Mouse (Mus musculus) midbrain, postnatal 0 days (tissue): ENCODE measurements around the gene Rbm18. TPM values are rescaled to one million over a fixed set of nuclear protein-coding genes. Genes with fewer than 3 reads are reported as not detected.

Experiments used
- ATAC-seq: fragments of 200-750 bp; cut with Nextera tagmentation; 2 replicates; pipeline ENCODE4 v1.8.0; 2017; ENCODE audit warnings: moderate number of reproducible peaks, mild to moderate bottlenecking, moderate TSS enrichment, moderate library complexity; ENCODE audit not compliant: low FRiP score
- DNase-seq: peaks from one replicate; pipeline ENCODE4 v3.0.0-alpha.2; 2015; ENCODE audit warnings: low spot score
- H3K27ac ChIP-seq: fragments of 300-500 bp; sonication (generic); 2 replicates; pipeline ENCODE4 v1.5.1; 2014; ENCODE audit warnings: low read depth, mild to moderate bottlenecking, low read length, mixed read lengths
- H3K27me3 ChIP-seq: fragments of 300-500 bp; sonication (generic); 2 replicates; pipeline ENCODE4 v1.6.1; 2014; ENCODE audit warnings: low read length, control low read depth, mixed read lengths; ENCODE audit not compliant: insufficient read depth
- H3K36me3 ChIP-seq: fragments of 300-500 bp; sonication (generic); 2 replicates; pipeline ENCODE4 v1.6.1; 2014; ENCODE audit warnings: low read length, control low read depth, mixed read lengths; ENCODE audit not compliant: insufficient read depth
- H3K4me1 ChIP-seq: fragments of 300-500 bp; sonication (generic); 2 replicates; pipeline ENCODE4 v1.6.1; 2014; ENCODE audit warnings: mild to moderate bottlenecking, control low read depth, antibody characterized with exemption, low read length, mixed read lengths; ENCODE audit not compliant: insufficient read depth
- H3K4me2 ChIP-seq: fragments of 300-500 bp; sonication (generic); 2 replicates; pipeline ENCODE4 v1.6.1; 2014; ENCODE audit warnings: low read depth, mild to moderate bottlenecking, low read length, mixed read lengths; ENCODE audit not compliant: poor library complexity, severe bottlenecking
- H3K4me3 ChIP-seq: fragments of 300-500 bp; sonication (generic); 2 replicates; pipeline ENCODE4 v1.5.1; 2014; ENCODE audit warnings: low read depth, mild to moderate bottlenecking, low read length, moderate library complexity
- H3K9ac ChIP-seq: fragments of 300-500 bp; sonication (generic); replicated peaks from 2 replicates; pipeline ENCODE4 v1.6.1; 2014; ENCODE audit warnings: mild to moderate bottlenecking, low read length, moderate library complexity, mixed read lengths; ENCODE audit not compliant: poor library complexity, severe bottlenecking
- H3K9me3 ChIP-seq: fragments of 300-500 bp; sonication (generic); 2 replicates; pipeline ENCODE4 v1.6.1; 2016; ENCODE audit warnings: low read length, control low read depth
- CTCF ChIP-seq: IDR thresholded peaks from 2 replicates; pipeline ENCODE4 v1.5.1; 2016; ENCODE audit warnings: antibody characterized with exemption, mild to moderate bottlenecking
- WGBS: fragments of 180-500 bp; shearing (Covaris S2); extraction: QIAGEN DNeasy Blood & Tissue Kit; methylation state at CpG from one replicate; pipeline ENCODE4 v1.1.7; 2014; 5-methylcytosine and 5-hydroxymethylcytosine counted together
- polyA plus RNA-seq: library from polyadenylated mRNA; unstranded; fragments of >200 nt; fragmentation: Nextera tagmentation; extraction: Ambion mirVana; gene quantifications from 2 replicates; pipeline ENCODE4 v1.2.1, GENCODE M21; 2015
- total RNA-seq: library from RNA; depleted of rRNA; stranded (reverse); fragments of >200 nt; gene quantifications from 2 replicates; pipeline ENCODE4 v1.2.3, GENCODE M21; 2014

The Rbm18 gene
- total and polyA plus RNA-seq, 2 experiments from 2014 or later: 56.6 to 102 TPM

DNA sequence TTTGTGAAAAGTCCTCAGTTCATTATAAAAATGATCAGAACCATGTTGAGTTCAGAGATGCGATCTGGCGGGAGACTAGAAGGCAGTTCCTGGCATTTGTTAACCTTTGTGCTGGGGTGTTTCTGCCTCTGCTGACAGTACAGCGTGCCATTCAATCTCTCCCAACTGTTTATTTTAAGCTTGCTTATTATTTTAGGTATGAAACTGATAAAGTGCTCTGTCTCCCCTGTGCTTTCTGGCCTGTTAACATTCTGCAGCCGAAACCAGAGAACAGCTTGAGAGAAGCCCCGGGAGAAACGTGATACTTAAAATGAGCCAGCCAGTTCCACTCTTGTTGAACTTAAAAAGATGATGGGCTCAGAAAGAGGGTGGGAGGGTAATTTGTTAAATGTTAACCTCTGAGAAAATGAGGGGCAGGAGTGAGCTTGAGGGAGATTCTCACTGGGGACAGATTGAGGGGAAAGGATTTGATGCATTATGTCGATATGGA is 12.3 kb upstream of the Rbm18 start:
- WGBS: 91% methylated on average over 7 of the region's 7 CpGs
- H3K4me1 ChIP-seq: no peaks in the 10 kb centered on the region
- TF ChIP-seq CTCF: no peak
- ATAC-seq (no peak), DNase-seq (no peak)
- H3K27me3 ChIP-seq: no peaks in the 10 kb centered on the region
- no peak overlapping the region for H3K9ac ChIP-seq
- H3K27ac ChIP-seq: no peak overlapping the region
- H3K4me2 ChIP-seq: no peak overlapping the region
- H3K9me3 ChIP-seq: no peaks in the 10 kb centered on the region
- H3K36me3 ChIP-seq: peaks cover 5% of the 10 kb centered on the region
- H3K4me3 ChIP-seq: no peak overlapping the region

DNA sequence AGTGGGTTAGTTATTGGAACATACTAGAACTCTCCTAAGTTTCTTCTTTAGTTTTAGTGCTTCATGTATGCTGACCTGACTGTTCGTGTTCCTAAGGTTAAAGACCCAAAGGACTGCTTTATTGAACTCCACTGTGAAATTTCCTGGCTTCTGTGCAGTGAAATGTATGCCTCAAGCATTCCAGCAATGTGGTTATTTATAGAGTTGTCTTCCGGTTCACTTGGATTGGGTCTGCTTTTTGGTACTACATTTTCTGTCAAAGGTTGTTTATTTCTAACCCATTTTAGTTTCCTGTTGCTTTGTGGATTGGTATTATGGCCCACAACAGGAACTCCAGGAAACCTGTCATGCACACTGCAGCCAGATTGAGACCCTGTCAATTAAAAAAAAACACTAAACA is 2.5 kb upstream of the Rbm18 start:
- H3K9ac ChIP-seq: no peak overlapping the region
- peaks cover 4% of the 10 kb centered on the region; the same call in 1 of the 2 replicates for H3K4me1 ChIP-seq
- peaks cover 3% of the 10 kb centered on the region; the same call in 1 of the 2 replicates for H3K36me3 ChIP-seq
- TF ChIP-seq CTCF: no peak
- ATAC-seq (no peak), DNase-seq (no peak)
- no peaks in the 10 kb centered on the region for H3K27me3 ChIP-seq
- no peak overlapping the region for H3K27ac ChIP-seq
- no peak overlapping the region for H3K4me3 ChIP-seq
- no peaks in the 10 kb centered on the region for H3K9me3 ChIP-seq
- H3K4me2 ChIP-seq: no peak overlapping the region
- WGBS: 81% methylated on average over 2 of the region's 2 CpGs

DNA sequence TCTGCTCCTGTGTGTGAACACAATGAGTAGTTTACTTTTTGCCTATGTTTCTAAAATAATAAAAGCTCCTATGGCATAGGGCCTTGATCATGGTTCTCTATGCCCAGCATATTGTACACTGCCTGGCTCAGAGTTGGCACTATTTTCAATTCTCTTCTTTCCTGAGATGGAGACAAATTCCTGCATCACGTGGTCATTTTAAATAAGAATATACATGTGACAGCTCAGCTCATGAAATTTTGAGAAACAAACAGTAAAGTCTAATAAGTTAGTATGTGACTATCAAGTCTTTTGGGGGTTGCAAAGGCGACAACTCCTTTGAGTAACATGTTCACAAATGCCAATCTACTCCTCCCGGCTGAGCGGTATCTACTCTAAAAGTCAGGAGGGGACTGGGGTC is 686 bp downstream of the Rbm18 start:
- no peak; the same call in 1 of the 2 replicates for ATAC-seq
- 1% methylated on average over 4 of the region's 4 CpGs for WGBS

GRCm38 (mm10) chr2:36129051-36129450 is 7.5 kb downstream of the Rbm18 start:
- WGBS: 87% methylated on average over 3 of the region's 3 CpGs
- H3K36me3 ChIP-seq: peaks cover 42% of the 10 kb centered on the region
- no peaks in the 10 kb centered on the region for H3K27me3 ChIP-seq
- no peak for DNase-seq
- H3K4me3 ChIP-seq: no peak overlapping the region
- no peaks in the 10 kb centered on the region for H3K9me3 ChIP-seq
- no peak for TF ChIP-seq CTCF
- no peak overlapping the region for H3K4me2 ChIP-seq
- no peak overlapping the region for H3K27ac ChIP-seq
- no peak overlapping the region for H3K9ac ChIP-seq
- H3K4me1 ChIP-seq: no peaks in the 10 kb centered on the region
- ATAC-seq: no peak

More for the DNA sequence above, 686 bp downstream of the Rbm18 start:
- peaks cover 19% of the 10 kb centered on the region for H3K36me3 ChIP-seq
- H3K27ac ChIP-seq: peak overlapping the region; percentile 78
- H3K4me2 ChIP-seq: peak overlapping the region; percentile 72
- no peak for TF ChIP-seq CTCF
- no peak for DNase-seq
- peak overlapping the region; percentile 85 for H3K4me3 ChIP-seq
- H3K9me3 ChIP-seq: no peaks in the 10 kb centered on the region
- H3K4me1 ChIP-seq: peaks cover 4% of the 10 kb centered on the region; the same call in 1 of the 2 replicates
- no peaks in the 10 kb centered on the region for H3K27me3 ChIP-seq
- peak overlapping the region; percentile 85 for H3K9ac ChIP-seq

DNA sequence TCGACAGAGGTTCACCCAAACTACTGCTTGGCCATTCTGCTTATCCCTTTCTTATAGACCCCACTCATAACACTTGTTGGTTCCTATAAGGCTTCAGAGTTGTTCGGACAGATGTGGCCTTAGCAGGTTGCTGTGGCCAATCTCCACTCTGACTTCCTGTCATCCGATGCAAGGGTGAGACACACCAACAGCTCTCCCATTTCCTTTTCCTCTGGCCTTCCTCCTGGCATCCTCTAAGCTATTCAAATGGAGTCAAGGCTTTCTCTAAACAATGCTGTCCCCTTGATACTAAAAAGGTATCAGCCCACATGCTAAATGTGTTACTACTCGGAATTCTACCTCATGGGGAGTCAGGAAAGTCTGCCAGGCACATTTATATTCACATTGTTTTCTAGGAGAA is 8.6 kb downstream of the Rbm18 start:
- Histone ChIP-seq H3K36me3 (peaks cover 38% of the 10 kb centered on the region; the same call in 1 of the 2 replicates), H3K27me3 (no peaks in the 10 kb centered on the region), H3K4me1 (no peaks in the 10 kb centered on the region), H3K9me3 (no peaks in the 10 kb centered on the region), H3K4me2 (no peak overlapping the region), H3K9ac (no peak overlapping the region), H3K4me3 (no peak overlapping the region), H3K27ac (no peak overlapping the region)
- no peak for TF ChIP-seq CTCF
- no peak for DNase-seq
- 87% methylated on average over 4 of the region's 4 CpGs for WGBS
- ATAC-seq: no peak

DNA sequence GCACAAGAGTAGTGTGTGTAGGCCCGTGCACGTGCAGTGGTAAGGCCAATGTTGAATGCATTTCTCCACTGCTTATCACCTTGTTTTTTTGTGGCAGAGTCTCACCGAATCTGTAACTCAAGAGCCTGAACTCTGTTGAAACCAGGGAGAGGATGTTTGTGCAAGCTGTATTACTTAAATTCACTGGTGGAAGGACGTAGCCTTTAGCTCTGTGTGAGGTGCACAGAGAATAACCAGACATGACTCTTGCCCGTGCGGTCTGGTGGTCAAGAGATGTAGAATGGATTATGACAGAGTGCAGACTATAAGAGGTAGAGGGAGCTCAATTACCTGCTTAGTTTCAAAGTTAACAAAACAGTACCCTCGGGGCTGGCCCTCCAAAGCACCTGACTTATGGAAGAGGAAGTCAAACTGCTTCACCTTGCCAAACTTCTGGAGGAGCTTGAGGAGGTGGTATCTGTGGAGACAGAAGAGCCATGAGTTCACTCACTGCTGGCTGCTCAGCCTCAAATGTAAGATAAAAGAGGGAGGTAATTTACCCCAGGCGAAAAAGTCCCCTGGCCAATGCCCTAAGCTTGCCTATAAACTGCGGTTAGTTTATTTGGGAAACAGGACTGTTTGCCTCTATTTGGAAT is 9.7 kb downstream of the Rbm18 start:
- no peak for TF ChIP-seq CTCF
- 95% methylated on average over 9 of the region's 9 CpGs for WGBS
- H3K36me3 ChIP-seq: peaks cover 42% of the 10 kb centered on the region

More for the DNA sequence above, 9.7 kb downstream of the Rbm18 start:
- Histone ChIP-seq H3K4me1 (no peaks in the 10 kb centered on the region), H3K27me3 (no peaks in the 10 kb centered on the region), H3K4me2 (no peak overlapping the region), H3K9ac (no peak overlapping the region), H3K9me3 (no peaks in the 10 kb centered on the region), H3K4me3 (no peak overlapping the region), H3K27ac (no peak overlapping the region)
- ATAC-seq: no peak
- DNase-seq: no peak
